Mouse (Mus musculus) CD4-positive helper T cell, adult 2 months (primary cell): ENCODE data around the gene Rasgef1b.

Experiments
- DNase-seq: peaks from one replicate; pipeline ENCODE4 v3.0.0-alpha.2; 2012; ENCODE audit warnings: low read depth, missing footprints, low spot score

The Rasgef1b gene

GRCm38 (mm10) chr5:99375725-99376124 is 353.1 kb downstream of the Rasgef1b start:
- DNase-seq, result no peak

DNA sequence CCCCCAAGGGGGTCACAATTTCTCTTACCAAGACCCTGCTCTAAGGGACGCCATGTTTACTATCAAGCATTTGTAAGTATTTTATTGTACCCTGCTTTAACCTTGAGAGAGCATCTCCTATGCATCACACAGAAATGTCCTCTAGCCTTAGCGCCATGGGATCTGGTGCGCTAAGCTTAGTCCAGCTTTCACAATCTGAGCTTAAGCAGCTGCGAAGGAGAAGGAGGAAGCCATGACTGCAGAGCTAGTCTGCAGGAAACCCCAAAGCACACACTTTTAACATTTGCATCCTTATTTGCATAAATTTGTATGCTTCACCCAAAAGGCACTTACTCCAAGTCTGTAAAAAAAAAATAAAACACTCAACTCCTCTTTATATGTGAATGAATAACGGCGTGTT is 354.4 kb downstream of the Rasgef1b start:
- DNase-seq, result no peak

DNA sequence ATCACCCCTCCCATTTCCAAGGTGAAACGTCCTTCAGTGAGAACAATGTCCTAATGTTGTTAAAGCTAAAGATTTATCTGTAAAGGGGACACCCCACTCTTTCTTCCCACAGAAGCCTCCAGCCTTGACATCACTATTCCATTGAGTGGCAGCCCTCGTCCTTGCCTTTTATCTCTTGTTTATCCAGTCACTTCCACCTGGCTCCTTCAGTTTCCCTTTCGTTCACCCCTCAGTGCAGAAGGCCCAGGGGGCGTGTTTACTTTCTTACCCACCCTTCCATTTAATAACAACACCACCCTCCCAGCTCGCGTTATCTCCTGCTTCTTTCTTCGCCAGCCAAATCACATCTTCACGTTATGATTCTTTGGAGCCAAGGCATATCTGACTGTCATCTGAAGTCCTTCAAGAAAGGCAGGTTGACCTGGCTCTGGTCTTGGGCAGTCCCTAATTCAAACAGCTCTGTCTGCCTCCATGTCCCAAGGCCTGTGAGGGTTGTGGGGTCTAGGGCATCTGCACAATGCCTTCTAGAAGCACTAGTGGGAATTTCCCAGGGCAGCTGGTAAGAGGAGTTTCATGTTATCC is 355.2 kb downstream of the Rasgef1b start:
- DNase-seq, result no peak

DNA sequence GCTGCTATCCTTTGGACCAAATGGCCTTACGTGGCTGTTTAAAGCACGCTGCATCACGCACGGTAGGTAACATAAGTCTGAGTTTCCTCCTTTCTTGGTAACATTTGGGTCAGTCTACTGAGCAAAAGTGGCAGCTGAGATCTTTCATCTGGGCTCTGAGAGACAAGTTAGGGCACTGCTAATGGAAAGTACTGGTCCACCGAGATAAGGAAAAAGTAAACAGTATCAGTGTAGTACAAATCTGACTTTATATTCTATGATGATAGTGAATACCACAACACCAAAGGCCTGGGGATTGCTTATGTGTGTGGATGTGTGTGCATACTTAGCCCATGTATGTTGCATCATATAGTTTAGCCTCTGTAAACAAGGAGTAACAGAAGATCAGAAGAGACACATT is 358.2 kb downstream of the Rasgef1b start:
- no peak for DNase-seq

DNA sequence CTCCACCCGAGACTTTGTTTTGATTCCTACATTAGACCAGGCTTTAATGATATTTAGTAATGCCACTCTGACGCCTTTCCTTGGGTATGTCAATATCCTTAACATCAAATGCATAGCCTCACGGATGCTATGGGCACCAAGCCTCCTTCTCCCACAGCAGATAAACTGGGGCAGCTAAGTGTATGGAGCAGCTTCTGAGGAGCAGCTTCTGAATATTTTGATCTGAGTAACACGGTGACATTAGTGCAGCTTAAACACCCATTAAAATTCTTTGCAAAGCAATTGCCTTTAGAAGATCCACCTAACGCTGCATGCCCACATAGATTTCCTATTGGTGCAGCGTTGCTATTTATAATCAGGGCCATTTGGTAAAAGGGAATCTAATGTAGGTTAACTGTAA is 359.6 kb downstream of the Rasgef1b start:
- no peak for DNase-seq

DNA sequence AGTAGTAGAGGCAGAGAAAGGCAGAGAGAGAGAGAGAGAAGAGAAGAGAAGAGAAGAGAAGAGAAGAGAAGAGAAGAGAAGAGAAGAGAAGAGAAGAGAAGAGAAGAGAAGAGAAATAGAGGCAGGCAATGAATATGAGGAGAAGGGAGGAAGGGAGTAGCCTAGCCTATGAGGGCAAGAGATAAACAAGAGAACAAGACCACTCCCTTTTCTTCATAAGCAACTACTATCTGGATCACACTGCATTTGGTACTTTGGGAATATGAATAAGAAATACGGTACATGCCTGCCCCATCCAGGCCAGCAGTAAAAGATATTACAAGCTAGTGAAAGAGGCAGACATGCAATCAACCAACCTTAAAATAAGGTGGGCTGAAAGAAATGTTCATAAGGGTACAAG is 360.2 kb downstream of the Rasgef1b start:
- DNase-seq, result no peak

GRCm38 (mm10) chr5:99360531-99360930 is 368.3 kb downstream of the Rasgef1b start:
- DNase-seq, result no peak

GRCm38 (mm10) chr5:99359251-99359650 is 369.6 kb downstream of the Rasgef1b start:
- DNase-seq, result no peak

- no peak for DNase-seq
Measured at GRCm38 (mm10) chr5:99354640-99355132, 374.2 kb downstream of the Rasgef1b start.

- DNase-seq, result no peak
Measured at GRCm38 (mm10) chr5:99350030-99350429, 378.8 kb downstream of the Rasgef1b start.

DNA sequence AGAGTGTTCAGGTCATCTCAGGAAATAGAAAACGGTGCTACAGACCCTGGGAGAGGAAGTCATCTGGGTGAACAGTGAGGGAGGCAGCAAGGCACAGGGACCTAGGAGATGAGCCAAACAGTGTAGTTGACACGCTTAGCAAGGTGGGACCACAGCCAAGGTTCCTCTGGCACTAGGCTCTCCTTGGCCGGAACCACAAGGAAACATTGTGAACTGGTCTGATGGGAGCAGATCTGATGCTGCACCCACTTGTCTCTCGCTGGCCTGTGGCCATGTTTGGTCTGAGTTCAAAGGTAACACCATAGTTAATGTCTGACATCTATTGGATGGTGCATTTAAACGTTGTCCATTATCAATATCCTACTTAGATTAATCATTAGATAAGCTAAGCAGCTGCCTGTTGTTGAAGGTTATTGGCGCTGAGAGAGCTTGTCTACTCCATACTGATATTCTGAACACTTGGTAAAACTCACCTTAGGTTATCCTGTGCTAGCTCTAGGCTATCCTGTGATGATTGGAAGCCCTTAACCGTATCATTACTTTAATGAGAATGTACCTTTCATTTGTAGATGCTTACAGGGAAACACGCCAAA is 380.5 kb downstream of the Rasgef1b start:
- DNase-seq, result no peak

GRCm38 (mm10) chr5:99342527-99342926 is 386.3 kb downstream of the Rasgef1b start:
- DNase-seq, result no peak

GRCm38 (mm10) chr5:99340311-99340989 is 388.4 kb downstream of the Rasgef1b start:
- DNase-seq, result no peak

GRCm38 (mm10) chr5:99339790-99340189 is 389.1 kb downstream of the Rasgef1b start:
- peak; percentile 23 for DNase-seq

- no peak for DNase-seq
Measured at GRCm38 (mm10) chr5:99338826-99339225, 390.0 kb downstream of the Rasgef1b start.

DNA sequence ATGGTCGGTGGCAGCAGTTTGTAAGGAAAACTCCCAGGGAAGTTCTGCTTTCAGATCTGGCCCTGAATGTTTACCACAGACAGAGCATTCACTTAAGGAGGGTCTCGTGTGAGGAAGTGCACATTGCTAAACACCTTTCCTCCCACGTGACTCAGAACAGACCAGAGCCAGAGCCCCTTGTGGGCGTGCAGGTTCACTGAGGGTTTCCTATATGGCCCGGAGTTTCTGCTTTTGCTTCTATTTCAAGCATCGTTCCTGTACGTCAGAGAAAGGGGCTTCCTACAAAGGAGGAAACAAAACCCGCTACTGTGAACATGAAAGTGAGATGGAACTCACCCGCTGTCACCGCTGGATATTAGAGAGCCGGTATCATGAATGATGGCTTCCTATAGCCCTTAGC is 392.4 kb downstream of the Rasgef1b start:
- peak; percentile 38 for DNase-seq

DNA sequence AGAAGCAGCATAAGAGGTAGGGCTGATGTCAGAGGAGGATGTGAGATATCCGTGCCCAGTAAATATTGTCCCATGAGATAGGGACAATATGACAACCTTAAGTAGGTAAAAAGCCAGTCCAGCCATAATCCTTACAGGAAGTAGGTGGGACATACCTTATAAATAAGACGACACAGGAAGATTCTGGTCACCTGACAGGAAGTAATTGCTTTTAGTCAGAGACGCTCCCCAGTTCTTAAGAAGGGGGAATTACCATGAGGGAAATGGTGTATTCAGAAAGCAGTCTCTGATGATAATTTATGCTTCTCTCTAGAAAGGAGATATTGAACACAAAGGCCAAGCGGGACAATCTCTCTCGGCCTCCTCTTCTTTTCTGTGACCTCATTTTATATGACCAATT is 394.8 kb downstream of the Rasgef1b start:
- no peak for DNase-seq

DNA sequence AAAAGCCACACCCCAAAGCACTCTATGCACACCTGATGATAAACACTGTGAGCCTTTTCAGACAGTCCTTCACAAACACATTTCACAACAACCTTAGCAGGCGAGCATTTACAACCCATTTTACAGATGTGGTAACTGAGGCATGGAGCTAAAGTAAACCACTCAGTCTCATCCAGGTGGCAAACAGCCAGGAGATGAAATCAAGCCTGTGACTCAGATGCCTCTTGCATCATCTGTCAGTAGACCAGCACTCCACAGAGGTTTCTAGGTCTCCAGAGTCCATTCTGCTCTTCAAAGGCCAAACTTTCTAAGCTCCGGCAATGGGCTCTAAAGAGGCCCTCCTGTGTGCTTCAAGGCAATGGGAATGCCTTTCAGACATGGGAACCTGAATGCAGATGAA is 396.8 kb downstream of the Rasgef1b start:
- DNase-seq, result no peak

DNA sequence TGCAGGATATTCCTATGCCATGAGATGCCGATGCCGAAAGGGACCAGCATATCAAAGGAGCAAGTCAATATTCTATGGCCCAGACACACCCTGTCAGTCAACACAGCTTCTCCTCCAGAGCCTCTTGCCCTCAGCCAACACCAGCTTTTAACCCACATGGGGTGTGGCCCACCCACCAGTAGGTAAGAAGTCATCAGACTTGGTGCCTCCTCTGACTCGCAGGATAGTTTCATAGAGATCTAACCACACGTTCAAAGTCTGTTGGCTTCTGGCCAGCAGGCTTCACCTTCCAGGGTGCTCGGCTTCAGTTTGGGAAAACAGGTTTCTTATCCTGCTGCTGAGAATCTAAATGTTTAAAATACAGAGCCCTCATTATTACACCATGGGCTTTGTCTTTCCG is 399.8 kb downstream of the Rasgef1b start:
- DNase-seq, result no peak

GRCm38 (mm10) chr5:99327019-99327418 is 401.8 kb downstream of the Rasgef1b start:
- DNase-seq, result no peak

DNA sequence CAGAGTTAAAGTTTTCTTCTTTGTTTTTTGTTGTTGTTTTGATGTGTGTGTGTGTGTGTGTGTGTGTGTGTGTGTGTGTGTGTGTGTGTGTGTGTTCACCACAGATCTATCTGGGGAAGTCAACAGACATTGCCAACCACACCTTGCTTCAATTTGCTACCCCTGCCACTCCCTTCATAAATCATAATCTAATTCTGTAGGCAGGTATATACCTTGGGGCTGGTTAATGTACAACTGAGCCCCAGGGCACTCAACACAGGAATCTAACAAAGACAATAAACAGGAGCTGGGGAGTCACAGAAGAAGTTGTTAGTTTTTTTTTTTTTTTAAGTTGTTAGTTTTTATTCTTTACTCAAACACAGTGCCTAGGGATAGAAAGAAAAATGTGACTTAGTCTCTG is 403.6 kb downstream of the Rasgef1b start:
- DNase-seq, result no peak

GRCm38 (mm10) chr5:99320783-99321182 is 408.1 kb downstream of the Rasgef1b start:
- DNase-seq, result no peak

DNA sequence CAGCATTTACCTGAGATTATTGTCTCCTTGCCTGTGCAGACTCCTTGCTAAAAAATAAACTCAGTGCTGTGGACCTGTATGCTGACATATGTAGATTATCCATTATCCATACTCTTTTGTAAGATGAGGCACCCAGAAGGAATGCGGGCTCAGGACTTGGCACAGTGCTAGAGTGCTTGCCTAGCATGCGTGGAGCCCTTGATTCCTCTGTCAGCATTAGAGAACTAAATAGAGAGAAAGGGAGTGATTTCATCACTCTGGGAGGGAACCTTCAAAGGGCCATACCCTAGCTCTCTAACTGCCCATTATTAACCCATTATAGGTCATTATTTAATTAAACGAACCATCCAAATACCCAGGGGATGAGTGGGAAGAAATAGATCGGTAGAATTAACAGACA is 430.9 kb downstream of the Rasgef1b start:
- DNase-seq, result no peak
